Mouse (Mus musculus): ENCODE results near the gene Cbfa2t3. TPM values are rescaled to one million over a fixed set of nuclear protein-coding genes. Genes with fewer than 3 reads are reported as not detected.

Cbfa2t3 gene
- total and polyA plus RNA-seq, 2 experiments from 2014 or later = 10.0 to 12.6 TPM

- no peak overlapping the region for H3K4me2 ChIP-seq (ENCODE audit: low read depth, low read length)
- WGBS = 60% methylated on average over 9 of the region's 9 CpGs
- no peak for DNase-seq (ENCODE audit: low spot score)
- H3K27ac ChIP-seq = no peak overlapping the region
- H3K9me3 ChIP-seq (ENCODE audit: low read length) = no peaks in the 10 kb centered on the region
- no peaks in the 10 kb centered on the region for H3K27me3 ChIP-seq (ENCODE audit: insufficient read depth, low read length)
- H3K4me3 ChIP-seq (ENCODE audit: low read length) = no peak overlapping the region
- H3K4me1 ChIP-seq (ENCODE audit: insufficient read depth, low read length) = 0 out of 2 replicates have a peak, but pooled peaks cover 4% of the 10 kb centered on the region
- peaks cover 5% of the 10 kb centered on the region; the same call in 1 of the 2 replicates for H3K36me3 ChIP-seq (ENCODE audit: insufficient read depth, low read length)
- no peak for ATAC-seq
- H3K9ac ChIP-seq (replicated peaks; ENCODE audit: low read length) = no peak overlapping the region
- TF ChIP-seq CTCF (IDR thresholded peaks at IDR 0.05; ENCODE audit: low read depth) = no peak
Observed at GRCm38 (mm10) chr8:122642071-122642470, 56.8 kb downstream of the Cbfa2t3 start.

- Histone ChIP-seq H3K9ac (replicated peaks; ENCODE audit: low read length) (no peak overlapping the region), H3K9me3 (ENCODE audit: low read length) (no peaks in the 10 kb centered on the region), H3K4me3 (ENCODE audit: low read length) (no peak overlapping the region), H3K36me3 (ENCODE audit: insufficient read depth, low read length) (peaks cover 11% of the 10 kb centered on the region; the same call in 1 of the 2 replicates), H3K4me2 (ENCODE audit: low read depth, low read length) (no peak overlapping the region), H3K27me3 (ENCODE audit: insufficient read depth, low read length) (no peaks in the 10 kb centered on the region), H3K27ac (no peak overlapping the region), H3K4me1 (ENCODE audit: insufficient read depth, low read length) (0 out of 2 replicates have a peak, but pooled peaks cover 4% of the 10 kb centered on the region)
- 71% methylated on average over 15 of the region's 15 CpGs for WGBS
- ATAC-seq (no peak), DNase-seq (ENCODE audit: low spot score) (no peak)
- 0 out of 2 replicates have a peak, but pooled peaks have one; percentile 5 for TF ChIP-seq CTCF (IDR thresholded peaks at IDR 0.05; ENCODE audit: low read depth)
Observed at GRCm38 (mm10) chr8:122641406-122641805, 57.5 kb downstream of the Cbfa2t3 start.

- Histone ChIP-seq H3K4me1 (ENCODE audit: insufficient read depth, low read length) (0 out of 2 replicates have a peak, but pooled peaks cover 4% of the 10 kb centered on the region), H3K27me3 (ENCODE audit: insufficient read depth, low read length) (no peaks in the 10 kb centered on the region), H3K36me3 (ENCODE audit: insufficient read depth, low read length) (peaks cover 11% of the 10 kb centered on the region; the same call in 1 of the 2 replicates), H3K9me3 (ENCODE audit: low read length) (no peaks in the 10 kb centered on the region), H3K27ac (0 out of 2 replicates have a peak overlapping the region, but pooled peaks have one; percentile 26), H3K4me2 (ENCODE audit: low read depth, low read length) (no peak overlapping the region), H3K9ac (replicated peaks; ENCODE audit: low read length) (no peak overlapping the region), H3K4me3 (ENCODE audit: low read length) (no peak overlapping the region)
- DNase-seq (ENCODE audit: low spot score) (no peak), ATAC-seq (no peak)
- WGBS = 85% methylated on average over 4 of the region's 4 CpGs
- no peak for TF ChIP-seq CTCF (IDR thresholded peaks at IDR 0.05; ENCODE audit: low read depth)
Observed at GRCm38 (mm10) chr8:122640825-122641224, 58.1 kb downstream of the Cbfa2t3 start.

GRCm38 (mm10) chr8:122639521-122640248 lies 59.2 kb downstream of the Cbfa2t3 start:
- WGBS = 22% methylated on average over 16 of the region's 16 CpGs
- H3K36me3 ChIP-seq (ENCODE audit: insufficient read depth, low read length) = peaks cover 19% of the 10 kb centered on the region; the same call in 1 of the 2 replicates
- H3K9ac ChIP-seq (replicated peaks; ENCODE audit: low read length) = no peak overlapping the region
- TF ChIP-seq CTCF (IDR thresholded peaks at IDR 0.05; ENCODE audit: low read depth) = no peak
- H3K9me3 ChIP-seq (ENCODE audit: low read length) = no peaks in the 10 kb centered on the region
- H3K4me1 ChIP-seq (ENCODE audit: insufficient read depth, low read length) = 0 out of 2 replicates have a peak, but pooled peaks cover 4% of the 10 kb centered on the region
- H3K27me3 ChIP-seq (ENCODE audit: insufficient read depth, low read length) = no peaks in the 10 kb centered on the region
- DNase-seq (ENCODE audit: low spot score) = peak; percentile 82
- ATAC-seq = peak; percentile 74
- peak overlapping the region; percentile 61 for H3K27ac ChIP-seq
- H3K4me3 ChIP-seq (ENCODE audit: low read length) = no peak overlapping the region
- no peak overlapping the region for H3K4me2 ChIP-seq (ENCODE audit: low read depth, low read length)

- peak overlapping the region; percentile 61; the same call in 1 of the 2 replicates for H3K27ac ChIP-seq
- no peaks in the 10 kb centered on the region for H3K27me3 ChIP-seq (ENCODE audit: insufficient read depth, low read length)
- TF ChIP-seq CTCF (IDR thresholded peaks at IDR 0.05; ENCODE audit: low read depth) = no peak
- H3K9ac ChIP-seq (replicated peaks; ENCODE audit: low read length) = no peak overlapping the region
- peaks cover 26% of the 10 kb centered on the region; the same call in 1 of the 2 replicates for H3K36me3 ChIP-seq (ENCODE audit: insufficient read depth, low read length)
- H3K4me3 ChIP-seq (ENCODE audit: low read length) = no peak overlapping the region
- 0 out of 2 replicates have a peak, but pooled peaks cover 4% of the 10 kb centered on the region for H3K4me1 ChIP-seq (ENCODE audit: insufficient read depth, low read length)
- ATAC-seq = peak; percentile 30
- WGBS = 46% methylated on average over 16 of the region's 16 CpGs
- no peak overlapping the region for H3K4me2 ChIP-seq (ENCODE audit: low read depth, low read length)
- H3K9me3 ChIP-seq (ENCODE audit: low read length) = no peaks in the 10 kb centered on the region
- DNase-seq (ENCODE audit: low spot score) = peak; percentile 49
Observed at GRCm38 (mm10) chr8:122638601-122639000, 60.3 kb downstream of the Cbfa2t3 start.

GRCm38 (mm10) chr8:122637230-122637629 lies 61.7 kb downstream of the Cbfa2t3 start:
- H3K9me3 ChIP-seq (ENCODE audit: low read length) = no peaks in the 10 kb centered on the region
- 0 out of 2 replicates have a peak, but pooled peaks cover 4% of the 10 kb centered on the region for H3K4me1 ChIP-seq (ENCODE audit: insufficient read depth, low read length)
- H3K27ac ChIP-seq = no peak overlapping the region
- H3K27me3 ChIP-seq (ENCODE audit: insufficient read depth, low read length) = no peaks in the 10 kb centered on the region
- no peak overlapping the region for H3K4me2 ChIP-seq (ENCODE audit: low read depth, low read length)
- H3K36me3 ChIP-seq (ENCODE audit: insufficient read depth, low read length) = peaks cover 34% of the 10 kb centered on the region; the same call in 1 of the 2 replicates
- 89% methylated on average over 9 of the region's 9 CpGs for WGBS
- ATAC-seq = no peak
- no peak for DNase-seq (ENCODE audit: low spot score)
- TF ChIP-seq CTCF (IDR thresholded peaks at IDR 0.05; ENCODE audit: low read depth) = no peak
- H3K9ac ChIP-seq (replicated peaks; ENCODE audit: low read length) = no peak overlapping the region
- no peak overlapping the region for H3K4me3 ChIP-seq (ENCODE audit: low read length)

Measured in hindbrain, postnatal 0 days (tissue).